22 mouse cellular contexts compared by ENCODE assay signal in the genomic region with DNA sequence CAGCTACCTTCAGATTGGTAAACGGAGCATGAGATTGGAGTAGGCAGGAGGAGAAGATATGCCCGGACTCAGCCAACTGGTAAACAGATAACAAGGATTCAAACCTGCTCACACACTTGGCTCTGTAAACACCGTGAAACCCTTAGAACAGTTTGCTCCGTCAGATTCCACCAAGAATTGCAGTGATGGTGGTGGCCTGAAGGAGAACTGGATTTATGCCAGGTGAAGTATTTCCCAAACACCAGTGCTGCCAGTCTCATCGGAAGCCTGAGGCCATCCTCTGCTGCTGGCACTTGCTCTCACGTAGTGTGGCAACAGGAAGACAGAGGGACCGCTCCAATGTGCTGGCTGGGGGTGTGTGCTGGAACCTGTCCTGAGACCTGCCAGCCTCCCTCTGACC. TPM values are rescaled to one million over a fixed set of nuclear protein-coding genes. Genes with fewer than 3 reads are reported as not detected.
DNase-seq lines count a peak whose midpoint lies in the region; ATAC-seq lines count a peak whose summit lies in the region.
"Had no signal": no experiment of that assay in that cellular context is flagged by ENCODE, and none has a peak within 500 bp of the region (broad histone marks: within the 10 kb centered on the region; RNA-seq: fewer than 3 reads in every experiment).

No protein-coding gene starts in this region.

- no peak overlapping the region for H3K9ac ChIP-seq in neural tube, embryonic 11.5 days (ENCODE audit: low read length)
- H3K9ac ChIP-seq in forebrain, embryonic 16.5 days (replicated peaks; ENCODE audit: low read depth, low read length) = no peak overlapping the region
- H3K9ac ChIP-seq: embryonic facial prominence, embryonic 12.5 days; forebrain, embryonic 13.5 days; forebrain, embryonic 15.5 days had no signal

- ATAC-seq in neural tube, embryonic 11.5 days (ENCODE audit: insufficient read depth, low FRiP score, low TSS enrichment) = no peak
- no peak for ATAC-seq in forebrain, embryonic 16.5 days
- ATAC-seq: forebrain, embryonic 13.5 days; forebrain, embryonic 15.5 days had no signal

- no peaks in the 10 kb centered on the region for H3K36me3 ChIP-seq in neural tube, embryonic 11.5 days (ENCODE audit: control insufficient read depth, insufficient read depth, low read length)
- peaks cover 14% of the 10 kb centered on the region; the same call in 1 of the 2 replicates for H3K36me3 ChIP-seq in limb, embryonic 10.5 days
- no peaks in the 10 kb centered on the region for H3K36me3 ChIP-seq in forebrain, embryonic 16.5 days (ENCODE audit: control insufficient read depth, insufficient read depth)
- H3K36me3 ChIP-seq: embryonic facial prominence, embryonic 12.5 days; forebrain, embryonic 15.5 days had no signal

- peak; percentile 26 for DNase-seq in adrenal gland, postnatal 14 days
- DNase-seq in adrenal gland, postnatal 36 days = no peak
- peak; percentile 8 for DNase-seq in neural tube, embryonic 11.5 days (ENCODE audit: low spot score)
- no peak for DNase-seq in neural tube, embryonic 10.5 days (ENCODE audit: extremely low spot score, low spot score)
- DNase-seq in limb, embryonic 10.5 days (ENCODE audit: low spot score) = no peak
- DNase-seq: adrenal gland, adult 8-10 months; adrenal gland, postnatal 25 days; cerebellum, adult 11-12 months; cerebellum, adult 2 months; cerebellum, adult 9-10 months; cerebellum, postnatal 10 days; cerebellum, postnatal 25 days had no signal

- no peaks in the 10 kb centered on the region for H3K9me3 ChIP-seq in neural tube, embryonic 11.5 days (ENCODE audit: control insufficient read depth, low read length)
- H3K9me3 ChIP-seq in limb, embryonic 10.5 days (replicated peaks) = no peaks in the 10 kb centered on the region
- H3K9me3 ChIP-seq in forebrain, embryonic 16.5 days (ENCODE audit: control insufficient read depth, low read length) = peaks cover 4% of the 10 kb centered on the region; the same call in 1 of the 2 replicates

- H3K4me1 ChIP-seq in neural tube, embryonic 11.5 days (ENCODE audit: control insufficient read depth, insufficient read depth, low read length) = no peaks in the 10 kb centered on the region
- peaks cover 36% of the 10 kb centered on the region for H3K4me1 ChIP-seq in limb, embryonic 10.5 days
- 0 out of 2 replicates have a peak, but pooled peaks cover 3% of the 10 kb centered on the region for H3K4me1 ChIP-seq in forebrain, embryonic 16.5 days (replicated peaks; ENCODE audit: control insufficient read depth, insufficient read depth, low read length)
- H3K4me1 ChIP-seq: forebrain, embryonic 15.5 days had no signal

- H3K4me3 ChIP-seq in neural tube, embryonic 11.5 days (ENCODE audit: low read depth, low read length) = no peak overlapping the region
- H3K4me3 ChIP-seq in limb, embryonic 10.5 days = no peak overlapping the region
- no peak overlapping the region for H3K4me3 ChIP-seq in forebrain, embryonic 16.5 days (replicated peaks; ENCODE audit: low read length)
- H3K4me3 ChIP-seq: embryonic facial prominence, embryonic 10.5 days; embryonic facial prominence, embryonic 12.5 days; forebrain, embryonic 13.5 days; forebrain, embryonic 15.5 days had no signal

- H3K27me3 ChIP-seq in neural tube, embryonic 11.5 days (ENCODE audit: control insufficient read depth, insufficient read depth, low read length) = no peaks in the 10 kb centered on the region
- no peaks in the 10 kb centered on the region for H3K27me3 ChIP-seq in limb, embryonic 10.5 days (ENCODE audit: low read depth, poor library complexity, severe bottlenecking)
- no peaks in the 10 kb centered on the region for H3K27me3 ChIP-seq in forebrain, embryonic 16.5 days (replicated peaks; ENCODE audit: control insufficient read depth, insufficient read depth, low read length)
- H3K27me3 ChIP-seq: embryonic facial prominence, embryonic 12.5 days; forebrain, embryonic 13.5 days; forebrain, embryonic 15.5 days had no signal

- H3K27ac ChIP-seq in neural tube, embryonic 11.5 days (ENCODE audit: low read depth, low read length) = no peak overlapping the region
- H3K27ac ChIP-seq in limb, embryonic 10.5 days = peak overlapping the region; percentile 76
- no peak overlapping the region for H3K27ac ChIP-seq in forebrain, embryonic 16.5 days (ENCODE audit: low read length)
- H3K27ac ChIP-seq: embryonic facial prominence, embryonic 10.5 days; embryonic facial prominence, embryonic 12.5 days; forebrain, embryonic 13.5 days; forebrain, embryonic 15.5 days had no signal

- WGBS in neural tube, embryonic 11.5 days = 96% methylated on average over 7 of the region's 7 CpGs
- 93% methylated on average over 7 of the region's 7 CpGs for WGBS in limb, embryonic 10.5 days
- WGBS in forebrain, embryonic 16.5 days = 80% methylated on average over 7 of the region's 7 CpGs

- H3K4me2 ChIP-seq in neural tube, embryonic 11.5 days (ENCODE audit: low read depth) = no peak overlapping the region
- no peak overlapping the region for H3K4me2 ChIP-seq in forebrain, embryonic 16.5 days (ENCODE audit: low read length)
- H3K4me2 ChIP-seq: embryonic facial prominence, embryonic 12.5 days; forebrain, embryonic 13.5 days; forebrain, embryonic 15.5 days had no signal

RNA-seq across cellular contexts. Expression of a gene that starts 12.6 kb away (rescaled TPM):
- total RNA-seq in adrenal gland, postnatal 14 days (2021) = 5.6 and 6.2 TPM in 2 replicates
- total RNA-seq in adrenal gland, postnatal 36 days (2021) = 1 to 10 TPM; 4.2 to 5.7 TPM
- polyA plus RNA-seq in neural tube, embryonic 11.5 days (2014; fragmentation: Nextera tagmentation; extraction: Ambion mirVana) = 0.50 and 2.0 TPM in 2 replicates
- polyA plus RNA-seq in limb, embryonic 10.5 days (2016; fragmentation: Nextera tagmentation; extraction: Ambion mirVana) = 0.85 TPM in 1 of 2 replicates, not detected in the other
- 4.4 and 5.8 TPM in 2 replicates for polyA plus RNA-seq in forebrain, embryonic 16.5 days (2015; fragmentation: Nextera tagmentation; extraction: Ambion mirVana)
- total RNA-seq: ES-E14 had no signal
- polyA plus RNA-seq: C2C12; cerebellum, adult 2 months; cortical plate, adult 2 months; forebrain, embryonic 11.5 days; frontal cortex, adult 2 months had no signal

RNA-seq across cellular contexts. Expression of a gene that starts 53.3 kb away (rescaled TPM):
- total RNA-seq in adrenal gland, postnatal 14 days (2021) = 7.2 and 7.6 TPM in 2 replicates
- total RNA-seq in adrenal gland, postnatal 36 days (2021) = 1 to 10 TPM; 6.5 to 9.7 TPM
- polyA plus RNA-seq in neural tube, embryonic 11.5 days (2014; fragmentation: Nextera tagmentation; extraction: Ambion mirVana) = 23.4 and 34.1 TPM in 2 replicates
- polyA plus RNA-seq in limb, embryonic 10.5 days (2016; fragmentation: Nextera tagmentation; extraction: Ambion mirVana) = 15.4 and 19.3 TPM in 2 replicates
- 39.6 and 44.3 TPM in 2 replicates for polyA plus RNA-seq in forebrain, embryonic 16.5 days (2015; fragmentation: Nextera tagmentation; extraction: Ambion mirVana)

Comparison
In these comparisons a context has a peak if more than half of its experiments do, and no peak if none do; other contexts are left out.
1. DNase-seq: peak in adrenal gland, postnatal 14 days (single experiment) and neural tube, embryonic 11.5 days (single experiment); none in adrenal gland, postnatal 36 days (0 of 2), neural tube, embryonic 10.5 days (single experiment) and limb, embryonic 10.5 days (single experiment).